Mouse (Mus musculus): Measurements from ENCODE around the gene Mast4. TPM values are rescaled to one million over a fixed set of nuclear protein-coding genes. Genes with fewer than 3 reads are reported as not detected.

Gene Mast4
- polyA plus RNA-seq, 1 experiment from 2014 or later = 32.2 TPM

GRCm38 (mm10) chr13:103005227-103005626, 329.1 kb downstream of the Mast4 start:
- no peak for ATAC-seq (ENCODE audit: low FRiP score)
- no peaks in the 10 kb centered on the region for H3K9me3 ChIP-seq (ENCODE audit: control insufficient read depth, low read length)
- 95% methylated on average over 2 of the region's 2 CpGs for WGBS

GRCm38 (mm10) chr13:103001831-103002230, 332.5 kb downstream of the Mast4 start:
- whole genome bisulfite sequencing = 33% methylated on average over 1 of the region's 1 CpGs
- ATAC-seq (ENCODE audit: low FRiP score) = no peak
- H3K27ac ChIP-seq = no peak overlapping the region

More at GRCm38 (mm10) chr13:103005227-103005626, 329.1 kb downstream of the Mast4 start:
- Histone ChIP-seq H3K9ac (no peak overlapping the region), H3K27ac (no peak overlapping the region), H3K36me3 (replicated peaks; ENCODE audit: control insufficient read depth, insufficient read depth) (no peaks in the 10 kb centered on the region), H3K27me3 (ENCODE audit: control insufficient read depth, insufficient read depth, low read length) (no peaks in the 10 kb centered on the region), H3K4me3 (replicated peaks; ENCODE audit: low read length) (no peak overlapping the region), H3K4me2 (replicated peaks) (no peak overlapping the region), H3K4me1 (replicated peaks; ENCODE audit: control insufficient read depth, insufficient read depth, low read length) (no peaks in the 10 kb centered on the region)
- DNase-seq (ENCODE audit: low spot score) = no peak

GRCm38 (mm10) chr13:103000891-103001290, 333.4 kb downstream of the Mast4 start:
- Histone ChIP-seq H3K36me3 (replicated peaks; ENCODE audit: control insufficient read depth, insufficient read depth) (no peaks in the 10 kb centered on the region), H3K27ac (no peak overlapping the region), H3K4me3 (replicated peaks; ENCODE audit: low read length) (no peak overlapping the region), H3K9ac (no peak overlapping the region), H3K9me3 (ENCODE audit: control insufficient read depth, low read length) (no peaks in the 10 kb centered on the region), H3K27me3 (ENCODE audit: control insufficient read depth, insufficient read depth, low read length) (no peaks in the 10 kb centered on the region), H3K4me2 (replicated peaks) (no peak overlapping the region), H3K4me1 (replicated peaks; ENCODE audit: control insufficient read depth, insufficient read depth, low read length) (no peaks in the 10 kb centered on the region)
- DNase-seq (ENCODE audit: low spot score) (no peak), ATAC-seq (ENCODE audit: low FRiP score) (no peak)
- 24% methylated on average over 7 of the region's 7 CpGs for WGBS

More at GRCm38 (mm10) chr13:103001831-103002230, 332.5 kb downstream of the Mast4 start:
- Histone ChIP-seq H3K4me1 (replicated peaks; ENCODE audit: control insufficient read depth, insufficient read depth, low read length) (no peaks in the 10 kb centered on the region), H3K27me3 (ENCODE audit: control insufficient read depth, insufficient read depth, low read length) (no peaks in the 10 kb centered on the region), H3K36me3 (replicated peaks; ENCODE audit: control insufficient read depth, insufficient read depth) (no peaks in the 10 kb centered on the region), H3K4me2 (replicated peaks) (no peak overlapping the region), H3K9me3 (ENCODE audit: control insufficient read depth, low read length) (no peaks in the 10 kb centered on the region), H3K9ac (no peak overlapping the region), H3K4me3 (replicated peaks; ENCODE audit: low read length) (no peak overlapping the region)
- no peak for DNase-seq (ENCODE audit: low spot score)

GRCm38 (mm10) chr13:102994098-102994497, 340.2 kb downstream of the Mast4 start:
- 87% methylated on average over 11 of the region's 11 CpGs for WGBS
- no peak overlapping the region for H3K4me3 ChIP-seq (replicated peaks; ENCODE audit: low read length)

GRCm38 (mm10) chr13:102992680-102993423, 341.4 kb downstream of the Mast4 start:
- Histone ChIP-seq H3K36me3 (replicated peaks; ENCODE audit: control insufficient read depth, insufficient read depth) (no peaks in the 10 kb centered on the region), H3K9me3 (ENCODE audit: control insufficient read depth, low read length) (no peaks in the 10 kb centered on the region), H3K4me2 (replicated peaks) (no peak overlapping the region), H3K27me3 (ENCODE audit: control insufficient read depth, insufficient read depth, low read length) (no peaks in the 10 kb centered on the region), H3K9ac (no peak overlapping the region), H3K4me3 (replicated peaks; ENCODE audit: low read length) (no peak overlapping the region), H3K4me1 (replicated peaks; ENCODE audit: control insufficient read depth, insufficient read depth, low read length) (0 out of 2 replicates have a peak, but pooled peaks cover 4% of the 10 kb centered on the region), H3K27ac (no peak overlapping the region)
- WGBS = 80% methylated on average over 7 of the region's 7 CpGs
- DNase-seq (ENCODE audit: low spot score) (no peak), ATAC-seq (ENCODE audit: low FRiP score) (no peak)

More at GRCm38 (mm10) chr13:102994098-102994497, 340.2 kb downstream of the Mast4 start:
- Histone ChIP-seq H3K4me2 (replicated peaks) (no peak overlapping the region), H3K4me1 (replicated peaks; ENCODE audit: control insufficient read depth, insufficient read depth, low read length) (0 out of 2 replicates have a peak, but pooled peaks cover 4% of the 10 kb centered on the region), H3K9ac (no peak overlapping the region), H3K36me3 (replicated peaks; ENCODE audit: control insufficient read depth, insufficient read depth) (no peaks in the 10 kb centered on the region), H3K9me3 (ENCODE audit: control insufficient read depth, low read length) (no peaks in the 10 kb centered on the region), H3K27ac (no peak overlapping the region), H3K27me3 (ENCODE audit: control insufficient read depth, insufficient read depth, low read length) (no peaks in the 10 kb centered on the region)
- no peak for DNase-seq (ENCODE audit: low spot score)
- ATAC-seq (ENCODE audit: low FRiP score) = no peak

GRCm38 (mm10) chr13:102991928-102992327, 342.4 kb downstream of the Mast4 start:
- Histone ChIP-seq H3K4me3 (replicated peaks; ENCODE audit: low read length) (no peak overlapping the region), H3K9ac (no peak overlapping the region), H3K36me3 (replicated peaks; ENCODE audit: control insufficient read depth, insufficient read depth) (no peaks in the 10 kb centered on the region), H3K27ac (no peak overlapping the region), H3K4me2 (replicated peaks) (no peak overlapping the region; the same call in 1 of the 2 replicates), H3K9me3 (ENCODE audit: control insufficient read depth, low read length) (no peaks in the 10 kb centered on the region), H3K27me3 (ENCODE audit: control insufficient read depth, insufficient read depth, low read length) (no peaks in the 10 kb centered on the region), H3K4me1 (replicated peaks; ENCODE audit: control insufficient read depth, insufficient read depth, low read length) (0 out of 2 replicates have a peak, but pooled peaks cover 4% of the 10 kb centered on the region)
- 40% methylated on average over 11 of the region's 11 CpGs for WGBS
- DNase-seq (ENCODE audit: low spot score) (no peak), ATAC-seq (ENCODE audit: low FRiP score) (no peak)

- H3K4me1 ChIP-seq (replicated peaks; ENCODE audit: control insufficient read depth, insufficient read depth, low read length) = 0 out of 2 replicates have a peak, but pooled peaks cover 4% of the 10 kb centered on the region
- no peak overlapping the region for H3K4me2 ChIP-seq (replicated peaks)
- no peaks in the 10 kb centered on the region for H3K9me3 ChIP-seq (ENCODE audit: control insufficient read depth, low read length)
- no peaks in the 10 kb centered on the region for H3K36me3 ChIP-seq (replicated peaks; ENCODE audit: control insufficient read depth, insufficient read depth)
- whole genome bisulfite sequencing = 92% methylated on average over 7 of the region's 7 CpGs
- no peaks in the 10 kb centered on the region for H3K27me3 ChIP-seq (ENCODE audit: control insufficient read depth, insufficient read depth, low read length)
- H3K27ac ChIP-seq = no peak overlapping the region
- H3K9ac ChIP-seq = no peak overlapping the region
- DNase-seq (ENCODE audit: low spot score) = no peak
- H3K4me3 ChIP-seq (replicated peaks; ENCODE audit: low read length) = no peak overlapping the region
- no peak for ATAC-seq (ENCODE audit: low FRiP score)
Measured at GRCm38 (mm10) chr13:102991196-102991595, 343.1 kb downstream of the Mast4 start.

- Histone ChIP-seq H3K9ac (no peak overlapping the region), H3K27ac (no peak overlapping the region), H3K36me3 (replicated peaks; ENCODE audit: control insufficient read depth, insufficient read depth) (no peaks in the 10 kb centered on the region), H3K4me2 (replicated peaks) (no peak overlapping the region), H3K4me1 (replicated peaks; ENCODE audit: control insufficient read depth, insufficient read depth, low read length) (0 out of 2 replicates have a peak, but pooled peaks cover 4% of the 10 kb centered on the region), H3K27me3 (ENCODE audit: control insufficient read depth, insufficient read depth, low read length) (no peaks in the 10 kb centered on the region), H3K4me3 (replicated peaks; ENCODE audit: low read length) (no peak overlapping the region), H3K9me3 (ENCODE audit: control insufficient read depth, low read length) (no peaks in the 10 kb centered on the region)
- ATAC-seq (ENCODE audit: low FRiP score) = no peak
- DNase-seq (ENCODE audit: low spot score) = no peak
- WGBS = 87% methylated on average over 1 of the region's 1 CpGs
Measured at GRCm38 (mm10) chr13:102990085-102990484, 344.2 kb downstream of the Mast4 start.

GRCm38 (mm10) chr13:102989616-102990015, 344.7 kb downstream of the Mast4 start:
- Histone ChIP-seq H3K27ac (no peak overlapping the region), H3K4me2 (replicated peaks) (no peak overlapping the region), H3K9ac (no peak overlapping the region), H3K36me3 (replicated peaks; ENCODE audit: control insufficient read depth, insufficient read depth) (no peaks in the 10 kb centered on the region), H3K9me3 (ENCODE audit: control insufficient read depth, low read length) (no peaks in the 10 kb centered on the region), H3K4me3 (replicated peaks; ENCODE audit: low read length) (no peak overlapping the region), H3K4me1 (replicated peaks; ENCODE audit: control insufficient read depth, insufficient read depth, low read length) (0 out of 2 replicates have a peak, but pooled peaks cover 4% of the 10 kb centered on the region), H3K27me3 (ENCODE audit: control insufficient read depth, insufficient read depth, low read length) (no peaks in the 10 kb centered on the region)
- 58% methylated on average over 11 of the region's 11 CpGs for WGBS
- ATAC-seq (ENCODE audit: low FRiP score) (no peak), DNase-seq (ENCODE audit: low spot score) (no peak)

Data from hindbrain, embryonic 14.5 days (tissue).